Mouse (Mus musculus) neural tube, embryonic 11.5 days (tissue): Measurements from ENCODE around the gene Gm42906. TPM values are rescaled to one million over a fixed set of nuclear protein-coding genes. Genes with fewer than 3 reads are reported as not detected.

ENCODE experiments used
- ATAC-seq: fragments of 200-750 bp; cut with Nextera tagmentation; 2 replicates; pipeline ENCODE4 v1.8.0; 2017; ENCODE audit warnings: moderate number of reproducible peaks, mild to moderate bottlenecking, moderate TSS enrichment, moderate library complexity; ENCODE audit not compliant: insufficient read depth, low FRiP score, low TSS enrichment
- DNase-seq: peaks from one replicate; pipeline ENCODE4 v3.0.0-alpha.2; 2015; ENCODE audit warnings: low spot score
- H3K27ac ChIP-seq: fragments of 300-500 bp; sonication (generic); 2 replicates; pipeline ENCODE4 v1.5.1; 2014; ENCODE audit warnings: low read depth, mild to moderate bottlenecking, low read length
- H3K27me3 ChIP-seq: fragments of 300-500 bp; sonication (generic); 2 replicates; pipeline ENCODE4 v1.6.1; 2014; ENCODE audit warnings: mild to moderate bottlenecking, low read length, mixed read lengths; ENCODE audit not compliant: control insufficient read depth, insufficient read depth
- H3K36me3 ChIP-seq: fragments of 300-500 bp; sonication (generic); 2 replicates; pipeline ENCODE4 v1.6.1; 2014; ENCODE audit warnings: mild to moderate bottlenecking, low read length, moderate library complexity, mixed read lengths; ENCODE audit not compliant: control insufficient read depth, insufficient read depth
- H3K4me1 ChIP-seq: fragments of 300-500 bp; sonication (generic); 2 replicates; pipeline ENCODE4 v1.6.1; 2014; ENCODE audit warnings: low read length, mixed read lengths; ENCODE audit not compliant: control insufficient read depth, insufficient read depth
- H3K4me2 ChIP-seq: fragments of 300-500 bp; sonication (generic); 2 replicates; pipeline ENCODE4 v1.6.1; 2014; ENCODE audit warnings: low read depth, mild to moderate bottlenecking, moderate library complexity
- H3K4me3 ChIP-seq: fragments of 300-500 bp; sonication (generic); 2 replicates; pipeline ENCODE4 v1.5.1; 2014; ENCODE audit warnings: low read depth, low read length
- H3K9ac ChIP-seq: fragments of 300-500 bp; sonication (generic); 2 replicates; pipeline ENCODE4 v1.6.1; 2014; ENCODE audit warnings: mild to moderate bottlenecking, low read length
- H3K9me3 ChIP-seq: fragments of 300-500 bp; sonication (generic); 2 replicates; pipeline ENCODE4 v1.6.1; 2016; ENCODE audit warnings: low read length; ENCODE audit not compliant: control insufficient read depth
- WGBS: fragments of 180-500 bp; shearing (Covaris S2); extraction: QIAGEN DNeasy Blood & Tissue Kit; methylation state at CpG from one replicate; pipeline ENCODE4 v1.1.7; 2014; 5-methylcytosine and 5-hydroxymethylcytosine counted together
- polyA plus RNA-seq: library from polyadenylated mRNA; unstranded; fragments of >200 nt; fragmentation: Nextera tagmentation; extraction: Ambion mirVana; gene quantifications from 2 replicates; pipeline ENCODE4 v1.2.1, GENCODE M21; 2014

The Gm42906 gene
- polyA plus RNA-seq, 1 experiment from 2014 or later, result not detected

DNA sequence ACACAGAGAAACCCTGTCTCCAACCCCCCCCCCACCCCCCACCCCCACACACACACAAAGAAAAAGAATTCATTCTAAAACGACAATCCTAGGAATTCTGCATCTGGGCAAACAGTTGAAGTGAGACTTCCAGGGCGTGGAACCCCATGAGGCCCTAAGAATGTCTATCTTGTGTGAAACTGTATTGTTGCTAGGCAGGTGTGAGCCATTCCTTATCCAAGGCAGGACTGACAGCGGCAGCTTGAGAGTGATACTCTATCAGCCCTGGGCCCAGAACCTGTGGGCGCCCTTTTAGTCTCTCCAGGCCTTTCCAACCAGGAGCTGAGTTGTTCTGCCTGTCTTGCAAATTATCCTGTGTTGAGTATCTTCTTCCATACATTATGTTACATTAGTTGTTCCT lies 129.6 kb downstream of the Gm42906 start:
- ATAC-seq (no peak), DNase-seq (no peak)
- H3K4me1 ChIP-seq, result no peaks in the 10 kb centered on the region
- H3K4me2 ChIP-seq, result no peak overlapping the region
- no peaks in the 10 kb centered on the region for H3K9me3 ChIP-seq
- H3K36me3 ChIP-seq, result no peaks in the 10 kb centered on the region
- WGBS, result 69% methylated on average over 4 of the region's 4 CpGs
- H3K27me3 ChIP-seq, result no peaks in the 10 kb centered on the region
- no peak overlapping the region for H3K4me3 ChIP-seq
- H3K27ac ChIP-seq, result no peak overlapping the region
- no peak overlapping the region for H3K9ac ChIP-seq

DNA sequence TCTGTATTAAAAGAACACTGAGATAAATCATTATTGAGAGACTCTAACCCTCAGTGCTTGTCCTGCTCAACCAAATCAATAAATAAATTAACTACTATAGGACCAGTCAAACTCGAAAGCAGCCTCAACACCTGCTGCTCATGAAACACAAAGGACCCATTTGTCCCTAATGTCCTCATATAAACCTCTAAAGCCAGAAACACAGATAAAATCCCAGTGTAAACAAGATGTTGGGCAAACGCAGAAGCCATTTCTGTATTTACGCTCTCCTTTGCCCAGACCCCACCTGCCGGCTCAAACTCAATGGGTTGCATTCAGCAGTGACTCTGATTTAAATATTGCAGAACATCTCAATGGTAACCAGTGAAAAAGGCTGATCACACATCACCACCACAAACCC lies 131.7 kb downstream of the Gm42906 start:
- Histone ChIP-seq H3K27me3 (no peaks in the 10 kb centered on the region), H3K4me3 (no peak overlapping the region), H3K36me3 (no peaks in the 10 kb centered on the region), H3K9me3 (no peaks in the 10 kb centered on the region), H3K4me2 (no peak overlapping the region), H3K4me1 (no peaks in the 10 kb centered on the region), H3K9ac (no peak overlapping the region), H3K27ac (no peak overlapping the region)
- DNase-seq (no peak), ATAC-seq (no peak)
- 67% methylated on average over 4 of the region's 4 CpGs for WGBS

- no peaks in the 10 kb centered on the region for H3K4me1 ChIP-seq
- H3K9ac ChIP-seq, result no peak overlapping the region
- ATAC-seq, result no peak
- H3K4me2 ChIP-seq, result no peak overlapping the region
- DNase-seq, result no peak
- H3K36me3 ChIP-seq, result no peaks in the 10 kb centered on the region
- no peaks in the 10 kb centered on the region for H3K9me3 ChIP-seq
- no peak overlapping the region for H3K4me3 ChIP-seq
- no peak overlapping the region for H3K27ac ChIP-seq
- no peaks in the 10 kb centered on the region for H3K27me3 ChIP-seq
- WGBS, result 83% methylated on average over 4 of the region's 4 CpGs
Observed at GRCm38 (mm10) chr5:151293591-151293990, 134.4 kb downstream of the Gm42906 start.

- Histone ChIP-seq H3K27me3 (no peaks in the 10 kb centered on the region), H3K4me1 (no peaks in the 10 kb centered on the region), H3K9me3 (no peaks in the 10 kb centered on the region), H3K9ac (no peak overlapping the region), H3K4me3 (no peak overlapping the region), H3K27ac (no peak overlapping the region), H3K4me2 (no peak overlapping the region), H3K36me3 (no peaks in the 10 kb centered on the region)
- 16% methylated on average over 1 of the region's 1 CpGs for WGBS
- DNase-seq, result no peak
- no peak; the same call in 1 of the 2 replicates for ATAC-seq
Observed at GRCm38 (mm10) chr5:151292310-151292709, 135.7 kb downstream of the Gm42906 start.

- 78% methylated on average over 1 of the region's 1 CpGs for WGBS
- no peak overlapping the region for H3K27ac ChIP-seq
- H3K4me2 ChIP-seq, result no peak overlapping the region
- H3K4me1 ChIP-seq, result no peaks in the 10 kb centered on the region
- no peaks in the 10 kb centered on the region for H3K9me3 ChIP-seq
- no peak overlapping the region for H3K9ac ChIP-seq
- ATAC-seq (no peak), DNase-seq (no peak)
- no peaks in the 10 kb centered on the region for H3K36me3 ChIP-seq
- H3K4me3 ChIP-seq, result no peak overlapping the region
- H3K27me3 ChIP-seq, result no peaks in the 10 kb centered on the region
Observed at GRCm38 (mm10) chr5:151286331-151286730, 141.6 kb downstream of the Gm42906 start.

DNA sequence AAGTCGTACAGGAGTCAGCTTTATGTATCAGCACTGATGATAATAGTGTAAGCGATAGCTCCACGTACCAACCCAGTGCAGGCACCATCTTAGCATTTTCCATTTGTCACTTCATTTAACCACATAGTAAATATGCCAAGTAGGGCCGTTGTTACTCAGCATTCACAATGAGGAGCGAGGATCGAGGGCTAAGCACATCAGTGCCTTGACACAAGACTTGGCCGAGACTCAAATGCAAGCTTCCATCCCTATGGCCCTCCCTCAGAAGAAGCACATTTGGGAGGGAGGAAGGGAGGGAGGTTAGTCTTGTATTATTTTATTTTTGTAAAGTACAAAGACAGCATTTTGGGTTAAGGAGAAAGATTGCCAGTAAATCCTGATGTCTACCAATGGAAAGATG lies 148.4 kb downstream of the Gm42906 start:
- no peaks in the 10 kb centered on the region for H3K9me3 ChIP-seq
- H3K36me3 ChIP-seq, result no peaks in the 10 kb centered on the region
- ATAC-seq (no peak), DNase-seq (no peak)
- no peak overlapping the region for H3K4me3 ChIP-seq
- H3K4me1 ChIP-seq, result no peaks in the 10 kb centered on the region
- no peak overlapping the region for H3K9ac ChIP-seq
- no peak overlapping the region for H3K27ac ChIP-seq
- no peak overlapping the region for H3K4me2 ChIP-seq
- 88% methylated on average over 7 of the region's 7 CpGs for WGBS
- no peaks in the 10 kb centered on the region for H3K27me3 ChIP-seq

- DNase-seq (no peak), ATAC-seq (no peak)
- H3K36me3 ChIP-seq, result no peaks in the 10 kb centered on the region
- H3K9me3 ChIP-seq, result no peaks in the 10 kb centered on the region
- H3K4me3 ChIP-seq, result no peak overlapping the region
- no peak overlapping the region for H3K9ac ChIP-seq
- WGBS, result 86% methylated on average over 6 of the region's 6 CpGs
- no peak overlapping the region for H3K27ac ChIP-seq
- H3K4me2 ChIP-seq, result no peak overlapping the region
- H3K27me3 ChIP-seq, result no peaks in the 10 kb centered on the region
- H3K4me1 ChIP-seq, result no peaks in the 10 kb centered on the region
Observed at GRCm38 (mm10) chr5:151277927-151278326, 150.0 kb downstream of the Gm42906 start.

DNA sequence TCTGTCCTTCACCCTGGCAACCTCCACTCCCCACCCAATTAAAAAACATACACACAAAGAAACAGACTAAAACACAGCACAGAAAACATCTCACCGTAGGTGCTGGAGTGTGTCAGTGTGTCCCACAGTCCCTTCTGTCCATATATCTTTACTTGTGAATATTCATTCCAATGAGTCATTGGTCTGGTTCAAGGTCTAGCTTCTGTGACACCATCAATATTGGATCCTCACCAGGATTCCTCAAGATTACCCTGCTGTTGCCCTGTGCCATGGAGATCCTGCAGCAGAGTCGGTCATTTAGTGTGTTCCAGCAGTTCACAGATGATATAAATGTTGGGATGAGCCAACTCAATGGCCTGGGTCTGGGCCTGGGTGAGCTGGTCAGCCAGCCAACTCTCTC lies 152.0 kb downstream of the Gm42906 start:
- H3K4me1 ChIP-seq, result no peaks in the 10 kb centered on the region
- H3K36me3 ChIP-seq, result no peaks in the 10 kb centered on the region
- DNase-seq, result no peak
- H3K4me3 ChIP-seq, result no peak overlapping the region
- no peaks in the 10 kb centered on the region for H3K27me3 ChIP-seq
- no peak overlapping the region for H3K4me2 ChIP-seq
- WGBS, result 87% methylated on average over 2 of the region's 2 CpGs
- ATAC-seq, result no peak
- no peak overlapping the region for H3K27ac ChIP-seq
- no peaks in the 10 kb centered on the region for H3K9me3 ChIP-seq
- H3K9ac ChIP-seq, result no peak overlapping the region

DNA sequence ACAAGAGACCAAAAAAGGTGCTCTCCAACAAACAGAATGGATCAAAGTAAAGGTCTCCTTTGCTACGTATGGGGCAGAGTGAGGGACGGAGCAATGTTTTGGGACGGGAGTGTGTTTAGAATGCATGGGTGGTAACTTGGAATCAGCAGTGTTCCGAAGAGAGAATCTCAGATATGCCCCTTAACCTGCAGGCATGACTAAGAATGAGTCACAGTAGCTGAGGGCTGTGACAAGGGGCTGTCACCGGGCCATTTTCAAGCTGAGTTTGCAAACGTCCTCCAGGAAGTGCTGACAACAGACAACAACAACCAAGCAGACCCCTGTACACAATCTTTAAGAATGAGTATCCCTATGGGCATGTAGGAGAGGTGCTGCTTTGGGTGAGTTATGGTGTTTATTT lies 153.7 kb downstream of the Gm42906 start:
- 83% methylated on average over 6 of the region's 6 CpGs for WGBS
- Histone ChIP-seq H3K4me2 (no peak overlapping the region), H3K27ac (no peak overlapping the region), H3K9me3 (no peaks in the 10 kb centered on the region), H3K27me3 (no peaks in the 10 kb centered on the region), H3K9ac (no peak overlapping the region), H3K4me1 (no peaks in the 10 kb centered on the region), H3K36me3 (no peaks in the 10 kb centered on the region), H3K4me3 (no peak overlapping the region)
- ATAC-seq (no peak), DNase-seq (no peak)
